Mouse (Mus musculus) left cerebral cortex, postnatal 14 days (tissue): ENCODE data around the gene Rbm19. TPM values are rescaled to one million over a fixed set of nuclear protein-coding genes. Genes with fewer than 3 reads are reported as not detected.

Experiments
- DNase-seq, 2 experiments: peaks; one replicate each; pipeline ENCODE4 v3.0.0; 2021 to 2022; ENCODE audit warnings: low spot score in 2 of 2, mixed read lengths in 1 of 2
- intact Hi-C: fragments of 180-260 bp; cut with DNase I; formaldehyde crosslinking; loops from one replicate; pipeline ENCODE4 v1.15.1; 2025
- total RNA-seq, 2 experiments: library from RNA; stranded (reverse); gene quantifications; 2 replicates each; pipeline ENCODE4 v1.2.3; 2021

Gene Rbm19
- total RNA-seq, 2 experiments from 2014 or later: 21.4 TPM

DNA sequence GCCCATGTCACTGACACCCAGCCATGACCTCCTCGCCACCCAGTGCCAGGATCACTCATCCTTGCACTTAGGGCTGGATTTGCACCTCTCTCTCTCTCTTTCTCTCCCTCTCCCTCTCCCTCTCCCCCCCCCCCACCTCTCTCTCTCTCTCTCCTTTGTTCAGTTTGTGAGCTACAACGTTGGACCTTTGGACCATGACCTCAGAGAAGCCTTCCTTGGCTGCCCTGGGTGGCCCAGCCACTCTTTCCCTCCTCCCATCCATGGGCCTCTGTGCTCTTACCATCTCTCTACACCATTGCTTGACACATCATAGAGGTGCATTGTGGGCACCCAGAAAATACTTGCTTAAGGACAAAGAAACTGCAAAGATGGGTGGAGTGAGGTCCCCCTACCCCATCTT, 42.2 kb downstream of the Rbm19 start:
- intact Hi-C loops: loop anchor here (10.0 kb wide), 1 partner anchor 446 kb away; no protein-coding TSS in a partner anchor
- no peak for DNase-seq

DNA sequence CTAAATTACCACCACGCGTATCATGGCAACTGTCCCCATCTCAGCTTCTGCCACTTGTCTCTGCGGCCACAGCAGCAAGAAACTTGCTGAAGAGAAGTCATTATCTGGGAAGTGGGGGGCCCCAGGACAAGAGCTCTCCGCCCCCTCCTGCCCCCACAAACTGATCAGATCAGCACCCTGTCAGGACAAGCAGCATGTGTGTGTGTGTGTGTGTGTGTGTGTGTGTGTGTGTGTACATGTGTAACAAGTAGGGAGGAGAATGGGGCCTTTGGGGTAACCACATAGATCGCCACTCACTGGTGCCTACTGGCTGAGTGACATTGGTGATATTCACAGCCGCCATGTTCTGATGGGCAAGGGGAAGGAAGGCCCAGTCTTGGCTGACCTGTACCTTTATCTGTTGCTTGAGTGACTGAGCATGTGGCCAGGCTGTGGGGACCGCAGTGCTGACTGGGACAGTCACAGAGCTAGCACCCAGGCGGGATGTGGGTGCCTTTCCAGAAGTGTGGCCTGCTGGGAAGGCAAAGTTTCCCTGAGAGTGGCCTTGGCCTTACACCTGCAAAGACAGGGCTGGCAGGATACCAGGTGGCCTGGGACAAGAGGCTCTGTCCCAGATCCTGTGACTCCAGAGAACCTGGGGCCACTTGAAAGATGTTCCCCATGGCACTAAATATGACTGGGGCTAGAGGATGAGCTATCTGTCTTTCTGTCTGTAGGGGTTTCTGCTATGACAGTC, 44.8 kb downstream of the Rbm19 start:
- intact Hi-C loops: no loop called here

DNA sequence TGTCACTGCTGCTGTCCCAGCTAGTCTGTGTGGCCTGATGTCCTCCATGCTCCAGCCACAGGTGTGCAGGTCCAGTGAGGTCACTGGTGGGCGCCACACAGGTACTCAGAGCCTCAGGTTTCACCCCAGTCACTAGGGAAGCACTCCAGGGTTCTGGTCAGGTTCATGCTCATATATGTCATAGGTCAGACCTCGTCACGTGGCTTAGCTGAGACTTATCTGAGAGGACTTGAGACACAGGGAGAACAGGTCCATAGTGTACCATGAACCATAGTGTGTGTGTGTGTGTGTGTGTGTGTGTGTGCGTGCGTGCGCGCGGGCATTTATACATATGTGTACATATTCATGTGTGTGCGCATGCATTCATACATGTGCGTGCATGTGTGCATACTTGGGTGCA, 46.4 kb downstream of the Rbm19 start:
- DNase-seq: no peak
- intact Hi-C loops: no loop called here

More for the DNA sequence above, 44.8 kb downstream of the Rbm19 start:
- DNase-seq: no peak

- DNase-seq: no peak
- intact Hi-C loops: no loop called here
Measured at GRCm38 (mm10) chr5:120163428-120163827, 47.2 kb downstream of the Rbm19 start.

GRCm38 (mm10) chr5:120164450-120164849, 48.2 kb downstream of the Rbm19 start:
- intact Hi-C loops: no loop called here
- peak; percentile 72 to 75 for DNase-seq

DNA sequence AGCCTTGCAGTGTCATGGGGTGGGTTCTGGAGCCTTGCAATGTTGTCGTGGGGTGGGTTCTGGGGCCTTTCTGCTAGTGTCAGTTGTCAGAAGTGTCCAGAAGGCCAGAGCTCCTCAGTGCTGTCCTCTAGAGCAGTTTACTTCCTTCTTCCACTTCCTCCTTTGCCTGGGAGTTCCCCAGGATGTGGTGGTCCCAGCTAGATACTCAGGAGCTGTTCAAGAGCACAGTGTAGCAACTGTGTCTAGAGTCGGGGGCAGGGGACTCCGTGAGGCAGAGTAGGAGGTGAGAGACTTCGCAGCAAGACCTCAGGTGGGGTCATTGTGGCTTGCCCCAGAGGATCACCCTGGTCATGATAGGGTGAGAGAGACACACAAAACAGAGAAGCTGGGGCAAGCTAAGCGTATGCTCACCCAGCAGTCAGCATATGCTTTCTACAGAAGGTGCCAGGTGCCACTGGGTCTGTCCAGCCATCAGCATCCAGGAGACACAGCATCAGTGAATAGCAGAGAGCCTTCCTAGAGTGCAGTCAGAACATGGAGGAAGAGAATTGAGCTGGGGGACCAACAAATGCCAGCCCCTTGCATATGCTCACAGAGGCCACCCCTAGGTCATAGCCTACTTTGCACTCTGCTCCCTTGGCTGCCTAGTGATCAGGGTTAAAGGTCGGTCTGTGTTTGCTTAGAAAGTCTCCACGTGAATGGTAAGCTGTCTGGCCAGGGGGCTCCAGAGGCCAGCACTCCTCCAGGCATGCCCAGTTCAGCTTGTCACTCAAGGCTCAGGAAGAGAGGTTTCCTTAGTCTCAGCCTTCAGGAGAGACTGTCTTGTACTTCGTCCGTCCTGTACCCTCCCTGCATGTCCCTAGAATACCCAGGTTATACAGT, 49.0 kb downstream of the Rbm19 start:
- intact Hi-C loops: no loop called here
- DNase-seq: no peak

GRCm38 (mm10) chr5:120167787-120168325, 51.6 kb downstream of the Rbm19 start:
- intact Hi-C loops: no loop called here

GRCm38 (mm10) chr5:120171865-120172728, 55.8 kb downstream of the Rbm19 start:
- intact Hi-C loops: no loop called here
- no peak for DNase-seq

More at GRCm38 (mm10) chr5:120167787-120168325, 51.6 kb downstream of the Rbm19 start:
- no peak for DNase-seq

GRCm38 (mm10) chr5:120172729-120173101, 56.5 kb downstream of the Rbm19 start:
- DNase-seq: no peak
- intact Hi-C loops: no loop called here

DNA sequence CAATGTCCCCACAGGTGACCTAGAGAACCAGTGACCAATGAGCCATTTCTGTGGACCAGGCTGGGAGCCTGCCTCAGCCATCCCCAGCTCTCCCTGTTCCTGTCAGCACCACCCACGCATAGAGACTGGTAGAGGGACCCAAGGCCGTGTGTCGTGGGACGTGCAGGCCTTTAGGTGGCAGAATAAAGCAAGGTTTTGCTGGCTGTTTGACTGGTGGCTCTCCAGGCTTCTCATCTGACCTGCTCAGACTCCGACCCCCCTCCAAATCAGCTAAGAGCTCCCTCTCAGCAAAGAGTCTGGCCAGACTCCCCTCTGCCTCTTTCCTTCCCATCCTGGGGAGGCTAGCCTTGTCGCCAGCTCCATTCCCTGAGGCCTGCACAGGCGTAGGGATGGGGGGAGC, 58.1 kb downstream of the Rbm19 start:
- peak in 1 of 2 experiments; percentile 70 for DNase-seq
- intact Hi-C loops: no loop called here

- DNase-seq: no peak
- intact Hi-C loops: no loop called here
Measured at GRCm38 (mm10) chr5:120175217-120175616, 59.0 kb downstream of the Rbm19 start.

DNA sequence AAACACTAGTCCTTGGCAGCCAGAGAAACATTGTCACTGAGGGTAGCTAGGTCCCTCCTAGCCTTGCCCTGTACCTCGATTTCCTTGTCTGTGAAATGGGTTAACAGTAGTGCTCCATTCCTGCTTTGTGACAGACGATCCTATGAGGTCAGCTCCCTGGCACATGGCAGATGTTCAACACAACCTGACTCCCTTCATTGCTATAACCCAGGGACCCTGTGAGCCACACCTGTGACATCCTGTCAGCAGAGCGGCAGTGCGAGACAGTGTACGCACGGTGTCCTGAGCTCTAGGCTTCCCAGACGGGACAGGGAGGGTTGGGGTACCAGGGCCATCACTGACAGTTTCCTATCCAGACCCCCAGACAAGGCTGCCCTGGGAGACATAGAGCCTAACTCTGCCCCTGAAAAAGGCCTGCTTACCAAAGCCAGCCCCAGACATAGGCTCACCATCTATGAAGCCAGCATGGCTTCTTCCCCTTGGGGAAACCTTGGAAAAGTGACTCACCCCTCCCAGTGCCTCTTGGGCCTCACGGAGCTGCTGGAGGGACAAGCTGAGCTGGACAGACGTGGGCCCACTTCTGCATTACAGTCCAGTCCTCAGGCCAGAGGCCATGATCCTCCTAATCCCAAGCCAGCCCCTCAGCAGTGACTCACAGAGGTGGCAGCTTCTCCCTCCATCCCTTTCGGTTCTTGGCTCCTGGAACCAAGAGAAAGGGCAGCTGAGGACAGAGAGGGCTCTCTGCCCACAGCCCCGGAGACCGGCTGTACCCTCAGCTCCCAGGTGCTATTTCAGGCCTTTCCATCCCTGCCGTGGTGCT, 60.2 kb downstream of the Rbm19 start:
- intact Hi-C loops: no loop called here
- DNase-seq: no peak

- intact Hi-C loops: no loop called here
- no peak for DNase-seq
Measured at GRCm38 (mm10) chr5:120177066-120177340, 60.7 kb downstream of the Rbm19 start.

DNA sequence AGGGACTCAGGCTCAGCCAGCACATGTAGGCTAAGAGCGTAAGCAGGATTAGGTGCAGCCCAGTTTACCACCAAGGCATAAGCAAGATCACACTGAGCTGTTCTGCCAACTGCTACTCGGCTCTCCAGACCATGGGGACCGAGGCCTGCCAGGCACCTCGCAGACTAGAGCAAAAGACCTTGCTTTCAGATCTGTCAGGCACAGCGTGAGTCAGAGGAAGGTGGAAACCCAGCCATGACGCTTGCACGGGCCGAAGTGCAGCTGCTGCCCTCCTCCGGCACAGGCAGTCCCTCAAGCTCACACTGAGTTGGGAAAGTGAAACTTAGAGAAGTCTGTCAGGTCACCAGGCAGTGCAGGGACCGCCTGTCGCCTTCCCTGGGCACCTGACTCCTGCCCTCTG, 63.8 kb downstream of the Rbm19 start:
- DNase-seq: no peak
- intact Hi-C loops: no loop called here

DNA sequence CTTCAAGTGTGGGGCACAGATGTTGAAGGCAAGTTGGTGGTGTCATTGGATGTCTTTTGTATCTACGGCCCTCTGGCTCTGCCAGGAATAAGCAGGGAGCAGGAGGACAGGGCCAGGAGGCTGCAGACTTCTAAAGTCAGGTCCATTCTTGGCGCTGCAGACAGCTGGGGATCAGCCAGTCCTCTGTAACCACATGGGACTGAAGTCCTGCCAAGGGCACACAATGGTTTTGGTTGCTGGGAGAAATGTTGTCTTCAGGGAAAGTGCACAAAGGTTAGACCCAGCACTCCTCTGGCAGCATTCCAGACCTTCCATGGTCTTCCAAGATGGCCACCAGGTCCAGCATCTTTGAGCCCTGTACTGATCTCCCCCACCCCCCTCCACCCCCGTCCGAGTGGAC, 65.1 kb downstream of the Rbm19 start:
- intact Hi-C loops: no loop called here
- no peak for DNase-seq

GRCm38 (mm10) chr5:120183321-120183720, 67.1 kb downstream of the Rbm19 start:
- peak in 1 of 2 experiments; percentile 57 for DNase-seq
- intact Hi-C loops: no loop called here

- DNase-seq: no peak
- intact Hi-C loops: no loop called here
Measured at GRCm38 (mm10) chr5:120183790-120184189, 67.5 kb downstream of the Rbm19 start.

GRCm38 (mm10) chr5:120185949-120186348, 69.7 kb downstream of the Rbm19 start:
- intact Hi-C loops: no loop called here
- no peak for DNase-seq

- intact Hi-C loops: no loop called here
- DNase-seq: no peak
Measured at GRCm38 (mm10) chr5:120188541-120188940, 72.3 kb downstream of the Rbm19 start.
